In the genomic region with DNA sequence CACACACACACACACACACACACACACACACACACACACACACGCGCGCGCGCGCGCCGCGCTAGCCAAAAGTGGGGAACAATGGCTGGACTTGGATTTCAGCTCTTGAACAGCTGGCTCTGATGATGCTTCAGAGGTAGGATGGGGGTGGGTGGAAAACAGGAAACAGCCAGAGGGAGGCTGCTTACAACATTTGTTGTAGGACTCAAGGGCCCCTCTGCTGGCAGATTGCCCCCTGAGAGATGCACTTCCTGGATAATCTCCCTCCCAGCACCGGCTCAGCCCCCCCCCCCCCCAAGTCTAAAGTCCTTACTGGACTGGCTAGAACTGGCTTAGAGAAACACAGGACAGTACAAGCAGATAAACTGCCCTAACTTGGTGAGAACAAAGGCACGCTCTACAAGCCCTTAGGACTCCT, we compare ENCODE assay signal across 9 mouse cellular contexts. TPM values are rescaled to one million over a fixed set of nuclear protein-coding genes. Genes with fewer than 3 reads are reported as not detected.
DNase-seq lines count a peak whose midpoint lies in the region; ATAC-seq and TF ChIP-seq lines count a peak whose summit lies in the region.
"Had no signal": no experiment of that assay in that cellular context is flagged by ENCODE, and none has a peak within 500 bp of the region (broad histone marks: within the 10 kb centered on the region; RNA-seq: fewer than 3 reads in every experiment).

No protein-coding gene starts in this region.

- DNase-seq in forebrain, embryonic 11.5 days (ENCODE audit: low spot score) = peak; percentile 46
- DNase-seq in forebrain, postnatal 0 days = no peak
- DNase-seq in hindbrain, embryonic 11.5 days (ENCODE audit: low spot score) = peak; percentile 18
- no peak for DNase-seq in layer of hippocampus, adult 9-10 months (ENCODE audit: low spot score)
- DNase-seq in ovary, adult 18-20 months (ENCODE audit: low spot score) = no peak
- DNase-seq in urinary bladder, postnatal 14 days (ENCODE audit: low spot score) = no peak

- WGBS in forebrain, embryonic 11.5 days = 73% methylated on average over 11 of the region's 11 CpGs
- 45% methylated on average over 11 of the region's 11 CpGs for WGBS in forebrain, postnatal 0 days
- WGBS in embryonic facial prominence, embryonic 13.5 days = 23% methylated on average over 11 of the region's 11 CpGs
- 52% methylated on average over 11 of the region's 11 CpGs for whole genome bisulfite sequencing in hindbrain, embryonic 11.5 days
- 73% methylated on average over 10 of the region's 11 CpGs for WGBS in limb, embryonic 13.5 days

- no peak overlapping the region for H3K4me3 ChIP-seq in forebrain, embryonic 11.5 days (ENCODE audit: low read depth, low read length)
- no peak overlapping the region for H3K4me3 ChIP-seq in forebrain, postnatal 0 days (ENCODE audit: low read depth, low read length)
- peak overlapping the region; percentile 13; the same call in 1 of the 2 replicates for H3K4me3 ChIP-seq in embryonic facial prominence, embryonic 13.5 days
- no peak overlapping the region for H3K4me3 ChIP-seq in hindbrain, embryonic 11.5 days (ENCODE audit: low read depth, low read length)
- no peak overlapping the region for H3K4me3 ChIP-seq in limb, embryonic 13.5 days

- no peaks in the 10 kb centered on the region for H3K27me3 ChIP-seq in forebrain, embryonic 11.5 days (ENCODE audit: control insufficient read depth, insufficient read depth, low read length)
- H3K27me3 ChIP-seq in forebrain, postnatal 0 days (ENCODE audit: insufficient read depth, low read length) = no peaks in the 10 kb centered on the region
- H3K27me3 ChIP-seq in embryonic facial prominence, embryonic 13.5 days = peaks cover 5% of the 10 kb centered on the region
- H3K27me3 ChIP-seq in hindbrain, embryonic 11.5 days (ENCODE audit: control insufficient read depth, insufficient read depth, low read length) = no peaks in the 10 kb centered on the region
- H3K27me3 ChIP-seq in limb, embryonic 13.5 days = no peaks in the 10 kb centered on the region; the same call in 1 of the 2 replicates

- H3K9ac ChIP-seq in forebrain, embryonic 11.5 days (ENCODE audit: low read length) = no peak overlapping the region
- no peak overlapping the region for H3K9ac ChIP-seq in forebrain, postnatal 0 days
- H3K9ac ChIP-seq in embryonic facial prominence, embryonic 13.5 days = peak overlapping the region; percentile 40
- no peak overlapping the region for H3K9ac ChIP-seq in hindbrain, embryonic 11.5 days (ENCODE audit: low read depth, low read length)
- no peak overlapping the region for H3K9ac ChIP-seq in limb, embryonic 13.5 days

- no peak overlapping the region for H3K27ac ChIP-seq in forebrain, embryonic 11.5 days (ENCODE audit: low read depth, low read length)
- no peak overlapping the region for H3K27ac ChIP-seq in forebrain, postnatal 0 days (ENCODE audit: low read depth, low read length)
- H3K27ac ChIP-seq in embryonic facial prominence, embryonic 13.5 days = peak overlapping the region; percentile 75
- no peak overlapping the region for H3K27ac ChIP-seq in hindbrain, embryonic 11.5 days (ENCODE audit: low read depth, low read length)
- H3K27ac ChIP-seq in limb, embryonic 13.5 days = peak overlapping the region; percentile 63; the same call in 1 of the 2 replicates

- H3K4me2 ChIP-seq in forebrain, embryonic 11.5 days (ENCODE audit: low read depth, low read length, severe bottlenecking) = no peak overlapping the region
- H3K4me2 ChIP-seq in forebrain, postnatal 0 days (ENCODE audit: low read depth) = no peak overlapping the region
- H3K4me2 ChIP-seq in embryonic facial prominence, embryonic 13.5 days = peak overlapping the region; percentile 39
- no peak overlapping the region for H3K4me2 ChIP-seq in hindbrain, embryonic 11.5 days (replicated peaks; ENCODE audit: low read depth, low read length)
- H3K4me2 ChIP-seq in limb, embryonic 13.5 days (replicated peaks) = peak overlapping the region; percentile 21; the same call in 1 of the 2 replicates

- no peak for ATAC-seq in forebrain, embryonic 11.5 days (replicated peaks; ENCODE audit: low FRiP score)
- ATAC-seq in forebrain, postnatal 0 days = no peak
- peak; percentile 48; the same call in 1 of the 2 replicates for ATAC-seq in embryonic facial prominence, embryonic 13.5 days (ENCODE audit: insufficient number of reproducible peaks, insufficient read depth, low FRiP score, low TSS enrichment, low read depth)
- no peak for ATAC-seq in hindbrain, embryonic 11.5 days (ENCODE audit: low FRiP score)
- peak; percentile 35; the same call in 1 of the 2 replicates for ATAC-seq in limb, embryonic 13.5 days (ENCODE audit: low FRiP score, low read depth)

- TF ChIP-seq CTCF in forebrain, postnatal 0 days (IDR thresholded peaks at IDR 0.05; ENCODE audit: low read depth) = no peak

- H3K9me3 ChIP-seq in forebrain, embryonic 11.5 days (ENCODE audit: control insufficient read depth, low read length) = no peaks in the 10 kb centered on the region
- no peaks in the 10 kb centered on the region for H3K9me3 ChIP-seq in forebrain, postnatal 0 days (ENCODE audit: low read length)
- no peaks in the 10 kb centered on the region for H3K9me3 ChIP-seq in embryonic facial prominence, embryonic 13.5 days
- H3K9me3 ChIP-seq in hindbrain, embryonic 11.5 days (ENCODE audit: control insufficient read depth, low read length) = no peaks in the 10 kb centered on the region
- no peaks in the 10 kb centered on the region for H3K9me3 ChIP-seq in limb, embryonic 13.5 days

- H3K4me1 ChIP-seq in forebrain, embryonic 11.5 days (replicated peaks; ENCODE audit: control insufficient read depth, insufficient read depth, low read length) = 0 out of 2 replicates have a peak, but pooled peaks cover 5% of the 10 kb centered on the region
- no peaks in the 10 kb centered on the region for H3K4me1 ChIP-seq in forebrain, postnatal 0 days (ENCODE audit: insufficient read depth)
- H3K4me1 ChIP-seq in embryonic facial prominence, embryonic 13.5 days = peaks cover 21% of the 10 kb centered on the region
- no peaks in the 10 kb centered on the region for H3K4me1 ChIP-seq in hindbrain, embryonic 11.5 days (replicated peaks; ENCODE audit: control insufficient read depth, insufficient read depth, low read length)
- H3K4me1 ChIP-seq in limb, embryonic 13.5 days = peaks cover 18% of the 10 kb centered on the region

- no peaks in the 10 kb centered on the region for H3K36me3 ChIP-seq in forebrain, embryonic 11.5 days (ENCODE audit: control insufficient read depth, insufficient read depth, low read length)
- no peaks in the 10 kb centered on the region for H3K36me3 ChIP-seq in forebrain, postnatal 0 days (ENCODE audit: insufficient read depth)
- H3K36me3 ChIP-seq in embryonic facial prominence, embryonic 13.5 days = no peaks in the 10 kb centered on the region
- H3K36me3 ChIP-seq in hindbrain, embryonic 11.5 days (ENCODE audit: control insufficient read depth, insufficient read depth, low read length) = no peaks in the 10 kb centered on the region
- no peaks in the 10 kb centered on the region for H3K36me3 ChIP-seq in limb, embryonic 13.5 days

RNA-seq across cellular contexts. Expression of a gene that starts 4.9 kb away (rescaled TPM):
- 62.6 and 63.4 TPM in 2 replicates for polyA plus RNA-seq in forebrain, embryonic 11.5 days (2014; fragmentation: Nextera tagmentation; extraction: Ambion mirVana)
- total RNA-seq in forebrain, postnatal 0 days (2014; rRNA removed) = 25.6 and 36.9 TPM in 2 replicates
- 15.8 and 17.6 TPM in 2 replicates for polyA plus RNA-seq in forebrain, postnatal 0 days (2015; fragmentation: Nextera tagmentation; extraction: Ambion mirVana)
- 55.6 and 57.9 TPM in 2 replicates for polyA plus RNA-seq in embryonic facial prominence, embryonic 13.5 days (2015; fragmentation: Nextera tagmentation; extraction: Ambion mirVana)
- polyA plus RNA-seq in hindbrain, embryonic 11.5 days (2014; fragmentation: Nextera tagmentation; extraction: Ambion mirVana) = 43.4 and 47.4 TPM in 2 replicates
- 61.3 and 68.2 TPM in 2 replicates for polyA plus RNA-seq in limb, embryonic 13.5 days (2015; fragmentation: Nextera tagmentation; extraction: Ambion mirVana)

RNA-seq across cellular contexts. Expression of a gene that starts 9.5 kb away (rescaled TPM):
- 1.2 and 1.5 TPM in 2 replicates for polyA plus RNA-seq in forebrain, embryonic 11.5 days (2014; fragmentation: Nextera tagmentation; extraction: Ambion mirVana)
- total RNA-seq in forebrain, postnatal 0 days (2014; rRNA removed) = 49.9 and 61.3 TPM in 2 replicates
- polyA plus RNA-seq in forebrain, postnatal 0 days (2015; fragmentation: Nextera tagmentation; extraction: Ambion mirVana) = 16.3 and 16.8 TPM in 2 replicates
- 7.8 and 8.6 TPM in 2 replicates for polyA plus RNA-seq in embryonic facial prominence, embryonic 13.5 days (2015; fragmentation: Nextera tagmentation; extraction: Ambion mirVana)
- 1.3 and 1.8 TPM in 2 replicates for polyA plus RNA-seq in hindbrain, embryonic 11.5 days (2014; fragmentation: Nextera tagmentation; extraction: Ambion mirVana)
- 8.8 and 11.0 TPM in 2 replicates for polyA plus RNA-seq in limb, embryonic 13.5 days (2015; fragmentation: Nextera tagmentation; extraction: Ambion mirVana)
- total RNA-seq: neutrophil, adult 5-6 weeks had no signal

RNA-seq across cellular contexts. Expression of a gene that starts 34.4 kb away (rescaled TPM):
- 2.3 and 3.8 TPM in 2 replicates for polyA plus RNA-seq in forebrain, embryonic 11.5 days (2014; fragmentation: Nextera tagmentation; extraction: Ambion mirVana)
- 51.5 and 56.6 TPM in 2 replicates for total RNA-seq in forebrain, postnatal 0 days (2014; rRNA removed)
- 36.1 and 37.2 TPM in 2 replicates for polyA plus RNA-seq in forebrain, postnatal 0 days (2015; fragmentation: Nextera tagmentation; extraction: Ambion mirVana)
- polyA plus RNA-seq in embryonic facial prominence, embryonic 13.5 days (2015; fragmentation: Nextera tagmentation; extraction: Ambion mirVana) = 1.4 and 1.9 TPM in 2 replicates
- polyA plus RNA-seq in hindbrain, embryonic 11.5 days (2014; fragmentation: Nextera tagmentation; extraction: Ambion mirVana) = 3.1 and 3.4 TPM in 2 replicates
- 0.69 and 1.4 TPM in 2 replicates for polyA plus RNA-seq in limb, embryonic 13.5 days (2015; fragmentation: Nextera tagmentation; extraction: Ambion mirVana)

RNA-seq across cellular contexts. Expression of a gene that starts 39.8 kb away (rescaled TPM):
- polyA plus RNA-seq in forebrain, embryonic 11.5 days (2014; fragmentation: Nextera tagmentation; extraction: Ambion mirVana) = 57.8 and 75.5 TPM in 2 replicates
- 15.8 and 16.1 TPM in 2 replicates for total RNA-seq in forebrain, postnatal 0 days (2014; rRNA removed)
- polyA plus RNA-seq in forebrain, postnatal 0 days (2015; fragmentation: Nextera tagmentation; extraction: Ambion mirVana) = 64.8 and 74.2 TPM in 2 replicates
- polyA plus RNA-seq in embryonic facial prominence, embryonic 13.5 days (2015; fragmentation: Nextera tagmentation; extraction: Ambion mirVana) = 82.8 and 95.7 TPM in 2 replicates
- 64.0 and 64.7 TPM in 2 replicates for polyA plus RNA-seq in hindbrain, embryonic 11.5 days (2014; fragmentation: Nextera tagmentation; extraction: Ambion mirVana)
- 104 and 110 TPM in 2 replicates for polyA plus RNA-seq in limb, embryonic 13.5 days (2015; fragmentation: Nextera tagmentation; extraction: Ambion mirVana)

RNA-seq across cellular contexts. Expression of a gene that starts 39.8 kb away (rescaled TPM):
- 111 and 118 TPM in 2 replicates for polyA plus RNA-seq in forebrain, embryonic 11.5 days (2014; fragmentation: Nextera tagmentation; extraction: Ambion mirVana)
- 51.1 and 82.9 TPM in 2 replicates for total RNA-seq in forebrain, postnatal 0 days (2014; rRNA removed)
- 57.6 and 59.6 TPM in 2 replicates for polyA plus RNA-seq in forebrain, postnatal 0 days (2015; fragmentation: Nextera tagmentation; extraction: Ambion mirVana)
- 103 and 104 TPM in 2 replicates for polyA plus RNA-seq in embryonic facial prominence, embryonic 13.5 days (2015; fragmentation: Nextera tagmentation; extraction: Ambion mirVana)
- polyA plus RNA-seq in hindbrain, embryonic 11.5 days (2014; fragmentation: Nextera tagmentation; extraction: Ambion mirVana) = 100 and 113 TPM in 2 replicates
- 103 and 105 TPM in 2 replicates for polyA plus RNA-seq in limb, embryonic 13.5 days (2015; fragmentation: Nextera tagmentation; extraction: Ambion mirVana)

Comparison
In these comparisons a context has a peak if more than half of its experiments do, and no peak if none do; other contexts are left out.
1. DNase-seq: peak in forebrain, embryonic 11.5 days (single experiment) and hindbrain, embryonic 11.5 days (single experiment); none in forebrain, postnatal 0 days (single experiment), layer of hippocampus, adult 9-10 months (single experiment), ovary, adult 18-20 months (single experiment) and urinary bladder, postnatal 14 days (single experiment).
2. ATAC-seq: peak in embryonic facial prominence, embryonic 13.5 days (single experiment) and limb, embryonic 13.5 days (single experiment); none in forebrain, embryonic 11.5 days (single experiment), forebrain, postnatal 0 days (single experiment) and hindbrain, embryonic 11.5 days (single experiment).
3. H3K27ac ChIP-seq: peak in embryonic facial prominence, embryonic 13.5 days (single experiment) and limb, embryonic 13.5 days (single experiment); none in forebrain, embryonic 11.5 days (single experiment), forebrain, postnatal 0 days (single experiment) and hindbrain, embryonic 11.5 days (single experiment).
4. H3K4me2 ChIP-seq: peak in embryonic facial prominence, embryonic 13.5 days (single experiment) and limb, embryonic 13.5 days (single experiment); none in forebrain, embryonic 11.5 days (single experiment), forebrain, postnatal 0 days (single experiment) and hindbrain, embryonic 11.5 days (single experiment).